Mouse (Mus musculus): ENCODE measurements around the gene Ccl12. TPM values are rescaled to one million over a fixed set of nuclear protein-coding genes. Genes with fewer than 3 reads are reported as not detected.

Ccl12 gene
- polyA plus RNA-seq, 1 experiment from 2014 or later, result 1.9 TPM

DNA sequence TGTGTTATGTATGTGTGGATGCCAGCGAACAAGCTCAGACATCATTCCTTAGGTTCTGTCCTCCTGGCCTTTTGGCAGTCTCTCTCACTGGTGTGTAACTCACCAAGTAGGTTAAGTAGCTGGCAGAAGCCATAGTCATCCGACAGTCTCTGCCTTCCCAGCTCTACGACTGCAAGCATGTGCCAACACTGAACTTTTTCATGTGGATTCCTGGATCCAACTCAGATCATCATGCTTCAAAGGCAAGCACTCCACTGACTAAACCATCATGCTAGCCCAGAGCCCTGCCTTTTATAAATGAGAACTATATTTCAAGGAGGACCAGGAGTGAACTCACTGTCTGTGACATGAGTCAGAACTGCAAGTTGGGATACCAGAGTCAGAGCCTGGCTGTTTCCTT, 28.0 kb upstream of the Ccl12 start:
- DNase-seq (ENCODE audit: low spot score, missing footprints), result no peak
- Histone ChIP-seq H3K36me3 (ENCODE audit: control insufficient read depth, insufficient read depth, low read length) (no peaks in the 10 kb centered on the region), H3K27me3 (ENCODE audit: control insufficient read depth, insufficient read depth, low read length) (no peaks in the 10 kb centered on the region), H3K9ac (ENCODE audit: low read length) (no peak overlapping the region), H3K4me2 (no peak overlapping the region), H3K4me1 (ENCODE audit: control insufficient read depth, insufficient read depth, low read length) (no peaks in the 10 kb centered on the region), H3K27ac (ENCODE audit: low read depth, low read length) (no peak overlapping the region), H3K4me3 (ENCODE audit: low read depth, low read length) (no peak overlapping the region), H3K9me3 (ENCODE audit: control insufficient read depth, low read length) (no peaks in the 10 kb centered on the region)
- WGBS, result 88% methylated on average over 3 of the region's 3 CpGs
- ATAC-seq (ENCODE audit: low FRiP score), result no peak

DNA sequence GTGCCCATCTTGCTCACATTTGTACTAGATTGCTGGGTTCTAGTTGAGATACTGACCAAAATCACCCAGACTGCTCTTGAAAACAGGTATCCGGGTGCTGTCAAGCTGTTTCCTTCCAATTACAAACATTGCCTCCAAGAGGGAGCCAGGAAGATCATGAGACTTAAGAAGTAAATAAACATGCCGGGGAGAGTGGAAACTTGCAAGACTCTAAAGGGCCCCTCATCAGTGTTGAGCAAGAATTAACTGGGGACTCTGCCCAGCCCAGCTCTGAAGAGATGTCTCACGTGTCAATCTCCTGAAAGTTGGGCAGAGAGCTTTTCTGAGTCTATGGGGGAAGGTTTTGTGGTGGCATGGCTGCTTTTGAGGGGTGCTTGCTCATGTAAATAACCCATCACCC, 24.6 kb upstream of the Ccl12 start:
- no peaks in the 10 kb centered on the region for H3K27me3 ChIP-seq (ENCODE audit: control insufficient read depth, insufficient read depth, low read length)
- H3K9ac ChIP-seq (ENCODE audit: low read length), result no peak overlapping the region
- no peak for DNase-seq (ENCODE audit: low spot score, missing footprints)
- H3K9me3 ChIP-seq (ENCODE audit: control insufficient read depth, low read length), result no peaks in the 10 kb centered on the region
- WGBS, result 74% methylated on average over 3 of the region's 3 CpGs
- no peak overlapping the region for H3K4me3 ChIP-seq (ENCODE audit: low read depth, low read length)
- no peak overlapping the region for H3K4me2 ChIP-seq
- no peaks in the 10 kb centered on the region for H3K36me3 ChIP-seq (ENCODE audit: control insufficient read depth, insufficient read depth, low read length)
- H3K27ac ChIP-seq (ENCODE audit: low read depth, low read length), result no peak overlapping the region
- ATAC-seq (ENCODE audit: low FRiP score), result no peak
- no peaks in the 10 kb centered on the region for H3K4me1 ChIP-seq (ENCODE audit: control insufficient read depth, insufficient read depth, low read length)

DNA sequence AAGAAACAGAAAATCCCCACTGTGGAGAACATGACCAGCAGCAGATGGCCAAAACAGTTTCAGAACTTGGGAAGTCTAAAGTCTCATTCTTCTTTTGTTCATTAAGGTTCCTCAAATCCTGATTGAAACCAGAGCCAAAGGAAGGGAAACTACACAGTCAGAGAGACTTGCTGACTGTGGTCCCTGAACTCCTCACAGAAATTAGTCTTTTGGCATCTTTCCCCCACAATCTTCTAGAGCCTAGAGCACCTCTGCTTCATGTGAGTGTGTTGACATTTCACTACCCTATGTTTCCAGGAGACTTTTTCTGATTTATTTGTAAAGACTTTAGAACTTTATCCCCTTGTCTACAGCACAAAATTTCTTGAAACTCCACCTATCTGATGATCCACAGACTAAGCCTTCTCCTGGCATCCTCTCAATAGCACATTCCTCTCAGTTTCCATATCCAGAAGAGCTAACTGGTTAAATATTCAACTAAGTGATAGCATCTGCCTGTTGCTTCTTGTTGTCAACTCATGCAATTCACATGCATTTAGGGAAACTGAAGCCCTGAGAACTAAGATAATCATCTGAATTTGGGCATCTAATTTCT, 23.4 kb upstream of the Ccl12 start:
- ATAC-seq (ENCODE audit: low FRiP score), result no peak

DNA sequence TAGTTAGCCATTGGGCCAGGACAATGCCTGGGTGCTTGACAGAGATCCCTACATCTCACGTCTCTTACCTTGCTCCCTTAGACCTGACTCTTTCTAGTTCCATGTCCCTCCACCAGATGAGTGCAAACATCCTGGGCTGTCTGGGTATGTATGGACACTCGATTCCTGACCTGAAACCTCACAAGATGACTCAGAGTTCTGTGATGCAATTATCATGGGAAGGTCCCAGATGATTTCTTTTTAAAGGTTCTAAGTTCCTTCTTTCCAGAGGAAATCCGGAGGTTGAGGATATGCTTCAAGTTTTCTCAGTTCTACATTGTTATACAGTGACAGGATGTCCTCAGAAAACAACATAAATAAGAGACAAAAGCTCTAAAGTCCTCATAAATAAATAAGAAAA, 20.8 kb upstream of the Ccl12 start:
- no peak overlapping the region for H3K27ac ChIP-seq (ENCODE audit: low read depth, low read length)
- WGBS, result 82% methylated on average over 3 of the region's 3 CpGs
- no peak for DNase-seq (ENCODE audit: low spot score, missing footprints)

More for the DNA sequence above, 23.4 kb upstream of the Ccl12 start:
- H3K4me2 ChIP-seq, result no peak overlapping the region
- no peaks in the 10 kb centered on the region for H3K4me1 ChIP-seq (ENCODE audit: control insufficient read depth, insufficient read depth, low read length)
- H3K9me3 ChIP-seq (ENCODE audit: control insufficient read depth, low read length), result no peaks in the 10 kb centered on the region
- DNase-seq (ENCODE audit: low spot score, missing footprints), result no peak
- H3K4me3 ChIP-seq (ENCODE audit: low read depth, low read length), result no peak overlapping the region
- H3K27ac ChIP-seq (ENCODE audit: low read depth, low read length), result no peak overlapping the region
- no peak overlapping the region for H3K9ac ChIP-seq (ENCODE audit: low read length)
- no peaks in the 10 kb centered on the region for H3K27me3 ChIP-seq (ENCODE audit: control insufficient read depth, insufficient read depth, low read length)
- H3K36me3 ChIP-seq (ENCODE audit: control insufficient read depth, insufficient read depth, low read length), result no peaks in the 10 kb centered on the region

DNA sequence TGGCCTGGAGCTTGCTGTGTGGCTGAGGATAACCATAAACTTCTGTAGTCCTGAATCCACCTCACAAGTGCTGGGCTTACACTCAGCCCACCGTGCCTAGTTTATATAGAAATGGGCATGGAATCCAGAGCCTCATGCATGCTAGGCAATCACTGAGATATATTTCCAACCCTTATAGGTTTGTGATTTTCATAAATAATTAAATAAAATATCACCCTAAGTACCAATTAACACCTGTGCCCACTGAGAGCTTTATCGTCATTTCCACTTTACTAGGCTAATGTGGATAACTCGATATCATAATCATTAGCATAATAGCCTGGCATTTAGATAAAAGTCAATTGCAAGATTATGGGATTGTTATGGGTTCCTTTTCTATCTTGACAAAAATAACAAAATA, 17.3 kb upstream of the Ccl12 start:
- no peaks in the 10 kb centered on the region for H3K27me3 ChIP-seq (ENCODE audit: control insufficient read depth, insufficient read depth, low read length)
- H3K27ac ChIP-seq (ENCODE audit: low read depth, low read length), result no peak overlapping the region
- no peak overlapping the region for H3K4me3 ChIP-seq (ENCODE audit: low read depth, low read length)
- no peak overlapping the region for H3K4me2 ChIP-seq
- no peaks in the 10 kb centered on the region for H3K4me1 ChIP-seq (ENCODE audit: control insufficient read depth, insufficient read depth, low read length)
- DNase-seq (ENCODE audit: low spot score, missing footprints), result no peak
- ATAC-seq (ENCODE audit: low FRiP score), result no peak
- H3K9me3 ChIP-seq (ENCODE audit: control insufficient read depth, low read length), result no peaks in the 10 kb centered on the region
- 89% methylated on average over 3 of the region's 3 CpGs for WGBS
- H3K36me3 ChIP-seq (ENCODE audit: control insufficient read depth, insufficient read depth, low read length), result no peaks in the 10 kb centered on the region
- H3K9ac ChIP-seq (ENCODE audit: low read length), result no peak overlapping the region

More for the DNA sequence above, 20.8 kb upstream of the Ccl12 start:
- no peak overlapping the region for H3K9ac ChIP-seq (ENCODE audit: low read length)
- H3K9me3 ChIP-seq (ENCODE audit: control insufficient read depth, low read length), result no peaks in the 10 kb centered on the region
- no peaks in the 10 kb centered on the region for H3K27me3 ChIP-seq (ENCODE audit: control insufficient read depth, insufficient read depth, low read length)
- ATAC-seq (ENCODE audit: low FRiP score), result no peak
- H3K36me3 ChIP-seq (ENCODE audit: control insufficient read depth, insufficient read depth, low read length), result no peaks in the 10 kb centered on the region
- H3K4me3 ChIP-seq (ENCODE audit: low read depth, low read length), result no peak overlapping the region
- no peaks in the 10 kb centered on the region for H3K4me1 ChIP-seq (ENCODE audit: control insufficient read depth, insufficient read depth, low read length)
- H3K4me2 ChIP-seq, result no peak overlapping the region

- no peak overlapping the region for H3K4me3 ChIP-seq (ENCODE audit: low read depth, low read length)
- H3K4me2 ChIP-seq, result no peak overlapping the region
- no peak overlapping the region for H3K27ac ChIP-seq (ENCODE audit: low read depth, low read length)
- ATAC-seq (ENCODE audit: low FRiP score) (no peak), DNase-seq (ENCODE audit: low spot score, missing footprints) (no peak)
- no peaks in the 10 kb centered on the region for H3K36me3 ChIP-seq (ENCODE audit: control insufficient read depth, insufficient read depth, low read length)
- H3K4me1 ChIP-seq (ENCODE audit: control insufficient read depth, insufficient read depth, low read length), result no peaks in the 10 kb centered on the region
- H3K9me3 ChIP-seq (ENCODE audit: control insufficient read depth, low read length), result no peaks in the 10 kb centered on the region
- no peaks in the 10 kb centered on the region for H3K27me3 ChIP-seq (ENCODE audit: control insufficient read depth, insufficient read depth, low read length)
- H3K9ac ChIP-seq (ENCODE audit: low read length), result no peak overlapping the region
- WGBS, result 88% methylated on average over 10 of the region's 10 CpGs
These were observed 1.9 kb upstream of the Ccl12 start for GRCm38 (mm10) chr11:82099511-82100323.

DNA sequence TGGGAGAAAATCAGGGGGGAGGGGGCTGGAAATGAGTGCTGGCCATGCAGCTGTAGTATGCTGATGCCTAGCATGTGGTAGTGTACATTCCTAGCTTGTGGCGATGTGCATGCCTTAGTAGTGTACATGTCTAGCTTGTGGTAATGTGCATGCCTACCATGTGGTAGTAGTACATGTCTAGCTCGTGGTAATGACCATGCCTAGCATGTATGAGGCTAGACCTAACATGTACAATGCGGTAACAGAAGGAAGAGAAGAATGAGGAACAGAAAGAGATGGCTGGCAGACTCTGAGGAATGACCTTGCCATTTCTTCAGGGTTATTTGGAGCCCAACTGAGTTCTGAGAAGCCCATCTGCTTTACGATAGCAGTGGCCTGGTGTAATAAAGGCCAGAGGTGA, 558 bp upstream of the Ccl12 start:
- H3K27ac ChIP-seq (ENCODE audit: low read depth, low read length), result no peak overlapping the region
- H3K36me3 ChIP-seq (ENCODE audit: control insufficient read depth, insufficient read depth, low read length), result no peaks in the 10 kb centered on the region
- 86% methylated on average over 4 of the region's 4 CpGs for WGBS
- ATAC-seq (ENCODE audit: low FRiP score) (no peak), DNase-seq (ENCODE audit: low spot score, missing footprints) (no peak)
- H3K27me3 ChIP-seq (ENCODE audit: control insufficient read depth, insufficient read depth, low read length), result no peaks in the 10 kb centered on the region
- H3K9ac ChIP-seq (ENCODE audit: low read length), result no peak overlapping the region
- no peaks in the 10 kb centered on the region for H3K9me3 ChIP-seq (ENCODE audit: control insufficient read depth, low read length)
- H3K4me1 ChIP-seq (ENCODE audit: control insufficient read depth, insufficient read depth, low read length), result no peaks in the 10 kb centered on the region
- H3K4me2 ChIP-seq, result no peak overlapping the region
- H3K4me3 ChIP-seq (ENCODE audit: low read depth, low read length), result no peak overlapping the region

DNA sequence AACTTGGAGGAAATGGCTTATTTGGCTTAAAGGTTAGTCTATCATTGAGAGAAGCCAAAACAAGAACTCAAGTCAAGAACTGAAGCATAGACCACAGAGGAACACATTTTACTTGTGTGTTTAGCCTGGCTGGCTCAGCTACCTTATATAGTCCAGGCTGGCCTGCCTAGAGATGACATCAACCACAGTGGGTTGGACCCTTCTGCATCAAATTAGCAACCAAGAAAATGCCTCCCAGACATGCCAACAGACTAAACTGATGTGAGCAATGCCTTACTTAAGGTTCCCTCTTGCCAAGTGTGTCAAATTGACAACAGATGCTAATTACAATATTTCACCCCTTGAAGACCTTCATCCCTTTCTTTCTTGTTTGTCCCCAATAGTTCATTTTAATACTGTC, 8.0 kb downstream of the Ccl12 start:
- no peak overlapping the region for H3K27ac ChIP-seq (ENCODE audit: low read depth, low read length)
- H3K4me3 ChIP-seq (ENCODE audit: low read depth, low read length), result no peak overlapping the region
- H3K9me3 ChIP-seq (ENCODE audit: control insufficient read depth, low read length), result no peaks in the 10 kb centered on the region
- no peaks in the 10 kb centered on the region for H3K27me3 ChIP-seq (ENCODE audit: control insufficient read depth, insufficient read depth, low read length)
- DNase-seq (ENCODE audit: low spot score, missing footprints) (no peak), ATAC-seq (ENCODE audit: low FRiP score) (no peak)
- no peak overlapping the region for H3K4me2 ChIP-seq
- no peak overlapping the region for H3K9ac ChIP-seq (ENCODE audit: low read length)
- no peaks in the 10 kb centered on the region for H3K4me1 ChIP-seq (ENCODE audit: control insufficient read depth, insufficient read depth, low read length)
- H3K36me3 ChIP-seq (ENCODE audit: control insufficient read depth, insufficient read depth, low read length), result no peaks in the 10 kb centered on the region

GRCm38 (mm10) chr11:82110372-82111248, 9.0 kb downstream of the Ccl12 start:
- ATAC-seq (ENCODE audit: low FRiP score) (no peak), DNase-seq (ENCODE audit: low spot score, missing footprints) (no peak)
- 81% methylated on average over 6 of the region's 6 CpGs for WGBS
- Histone ChIP-seq H3K27me3 (ENCODE audit: control insufficient read depth, insufficient read depth, low read length) (no peaks in the 10 kb centered on the region), H3K4me1 (ENCODE audit: control insufficient read depth, insufficient read depth, low read length) (no peaks in the 10 kb centered on the region), H3K27ac (ENCODE audit: low read depth, low read length) (no peak overlapping the region), H3K36me3 (ENCODE audit: control insufficient read depth, insufficient read depth, low read length) (no peaks in the 10 kb centered on the region), H3K4me2 (no peak overlapping the region), H3K4me3 (ENCODE audit: low read depth, low read length) (no peak overlapping the region), H3K9ac (ENCODE audit: low read length) (no peak overlapping the region), H3K9me3 (ENCODE audit: control insufficient read depth, low read length) (no peaks in the 10 kb centered on the region)

Data from midbrain, embryonic 11.5 days (tissue).